Mouse (Mus musculus): ENCODE results near the gene Ficd.

The Ficd gene

DNA sequence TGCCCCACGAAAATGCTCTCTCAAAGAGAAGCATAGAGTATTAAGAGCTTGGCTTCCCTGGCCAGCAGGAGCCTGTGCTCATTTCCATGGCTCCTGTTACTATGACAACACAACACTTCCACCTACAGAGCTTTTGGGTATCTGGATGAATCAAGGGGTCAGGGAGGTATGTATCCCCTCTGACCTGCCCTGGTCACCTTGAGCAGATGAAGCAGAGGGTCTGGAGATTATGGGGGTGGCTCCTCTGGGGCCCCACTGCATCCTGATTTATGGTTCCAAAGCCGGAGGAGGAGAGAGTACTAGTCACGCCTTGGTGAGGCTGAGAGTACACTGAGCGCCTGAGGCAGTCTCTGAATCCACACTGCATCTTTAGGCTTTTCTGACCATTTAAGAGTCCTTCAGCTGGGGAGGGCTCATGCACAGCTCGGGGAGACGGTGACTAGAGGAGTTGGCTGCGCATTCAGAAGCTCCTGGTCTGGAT lies 4.9 kb upstream of the Ficd start:
- no peak for DNase-seq (ENCODE audit: low read depth, low spot score)

- DNase-seq (ENCODE audit: low read depth, low spot score), result no peak
Observed at GRCm38 (mm10) chr5:113731174-113731573, 4.4 kb upstream of the Ficd start.

GRCm38 (mm10) chr5:113732182-113732581 lies 3.4 kb upstream of the Ficd start:
- DNase-seq (ENCODE audit: low read depth, low spot score), result peak; percentile 51

- no peak for DNase-seq (ENCODE audit: low read depth, low spot score)
Observed at GRCm38 (mm10) chr5:113734376-113734775, 1.2 kb upstream of the Ficd start.

- DNase-seq (ENCODE audit: low read depth, low spot score), result no peak
Observed at GRCm38 (mm10) chr5:113735023-113735344, 619 bp upstream of the Ficd start.

- no peak for DNase-seq (ENCODE audit: low read depth, low spot score)
Observed at GRCm38 (mm10) chr5:113736113-113736502, 505 bp downstream of the Ficd start.

DNA sequence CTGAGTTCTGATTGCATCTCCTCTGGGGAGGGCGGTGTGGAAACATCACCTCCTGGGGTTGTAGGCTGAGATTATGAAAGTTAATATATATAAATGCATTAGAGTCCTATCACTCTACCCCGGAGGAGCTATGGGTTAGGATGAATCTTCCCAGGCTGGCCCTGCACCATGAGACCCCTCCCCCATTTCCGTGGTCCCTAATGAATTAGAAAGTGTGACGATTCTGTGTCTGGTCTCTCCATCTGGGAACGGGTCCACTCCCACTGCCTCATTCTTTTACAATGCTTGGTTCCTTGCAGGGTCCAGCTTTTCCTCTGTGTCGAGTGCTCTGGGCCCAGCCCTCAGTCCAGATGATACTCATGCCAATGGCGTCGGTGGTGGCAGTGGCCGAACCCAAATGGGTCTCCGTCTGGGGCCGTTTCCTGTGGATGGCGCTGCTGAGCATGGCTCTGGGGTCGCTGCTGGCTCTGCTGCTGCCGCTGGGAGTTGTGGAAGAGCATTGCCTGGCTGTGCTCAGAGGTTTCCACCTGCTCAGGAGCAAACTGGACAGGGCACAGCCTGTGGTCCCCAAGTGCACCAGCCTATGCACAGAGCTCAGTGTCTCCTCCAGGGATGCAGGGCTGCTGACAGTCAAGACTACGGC lies 1.0 kb downstream of the Ficd start:
- no peak for DNase-seq (ENCODE audit: low read depth, low spot score)

GRCm38 (mm10) chr5:113737607-113738237 lies 2.1 kb downstream of the Ficd start:
- no peak for DNase-seq (ENCODE audit: low read depth, low spot score)

GRCm38 (mm10) chr5:113747629-113748028 lies 12.0 kb downstream of the Ficd start:
- DNase-seq (ENCODE audit: low read depth, low spot score), result no peak

- no peak for DNase-seq (ENCODE audit: low read depth, low spot score)
Observed at GRCm38 (mm10) chr5:113748556-113749331, 13.1 kb downstream of the Ficd start.

DNA sequence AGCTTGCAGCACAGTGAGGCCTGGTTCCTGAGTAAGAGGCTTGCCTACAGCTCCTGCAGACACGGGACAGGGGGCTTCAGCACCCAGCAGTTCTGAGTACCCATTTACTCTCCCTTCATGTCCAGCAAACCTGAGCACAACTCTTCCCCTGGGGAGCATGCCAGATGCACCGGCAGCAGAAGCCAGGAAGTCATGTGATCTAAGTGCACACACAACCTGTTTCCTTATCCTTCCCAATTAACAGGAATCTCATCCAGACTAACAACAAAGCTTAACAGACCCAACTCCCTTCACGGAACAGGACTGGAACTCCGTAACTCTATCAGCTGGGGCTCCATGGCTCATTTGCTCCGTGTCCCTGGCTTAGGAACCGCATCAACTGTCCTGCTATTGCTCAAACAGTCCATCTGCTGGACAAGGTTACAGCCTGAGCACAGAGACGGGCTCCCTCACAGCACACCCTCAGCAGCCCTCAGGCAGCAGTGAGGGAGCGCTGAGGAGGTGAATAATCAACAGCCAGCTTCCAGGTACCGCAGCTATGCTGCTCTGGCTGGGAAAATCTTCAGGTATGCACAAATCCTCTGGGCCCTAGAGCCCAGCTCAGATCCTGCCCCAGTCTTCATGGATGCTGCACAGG lies 16.0 kb downstream of the Ficd start:
- no peak for DNase-seq (ENCODE audit: low read depth, low spot score)

DNA sequence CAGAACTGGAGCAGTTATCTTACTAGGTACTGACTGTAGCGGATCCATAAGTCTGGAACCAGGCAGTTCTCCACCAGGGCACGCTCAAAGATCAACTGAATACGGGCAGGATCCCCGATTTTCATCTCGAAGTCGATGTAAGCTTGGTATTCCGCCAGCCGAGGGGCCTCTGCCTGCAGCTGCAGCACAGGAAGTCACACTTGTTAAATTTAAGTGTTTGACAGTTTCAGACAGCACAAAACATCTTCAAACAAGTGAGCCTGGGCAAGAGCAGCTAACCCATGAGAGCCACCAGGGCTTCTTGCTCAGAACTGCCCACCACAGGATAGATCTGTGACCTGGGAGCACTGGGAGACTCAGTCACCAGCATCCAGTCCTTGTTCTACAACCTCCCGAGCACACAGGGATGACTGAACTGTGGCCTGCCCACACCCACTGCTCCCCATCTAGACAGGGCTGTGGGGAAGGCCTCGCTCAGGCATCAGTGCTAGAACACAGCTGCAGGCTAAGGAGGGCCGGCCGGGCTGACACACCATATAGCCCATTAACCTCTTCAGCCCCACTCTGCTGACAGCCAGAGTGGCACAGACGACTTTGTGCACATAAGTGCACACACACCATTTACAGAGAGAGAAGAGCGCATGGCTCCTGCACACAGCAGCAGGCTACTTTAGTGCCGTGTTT lies 19.9 kb downstream of the Ficd start:
- DNase-seq (ENCODE audit: low read depth, low spot score), result no peak

DNA sequence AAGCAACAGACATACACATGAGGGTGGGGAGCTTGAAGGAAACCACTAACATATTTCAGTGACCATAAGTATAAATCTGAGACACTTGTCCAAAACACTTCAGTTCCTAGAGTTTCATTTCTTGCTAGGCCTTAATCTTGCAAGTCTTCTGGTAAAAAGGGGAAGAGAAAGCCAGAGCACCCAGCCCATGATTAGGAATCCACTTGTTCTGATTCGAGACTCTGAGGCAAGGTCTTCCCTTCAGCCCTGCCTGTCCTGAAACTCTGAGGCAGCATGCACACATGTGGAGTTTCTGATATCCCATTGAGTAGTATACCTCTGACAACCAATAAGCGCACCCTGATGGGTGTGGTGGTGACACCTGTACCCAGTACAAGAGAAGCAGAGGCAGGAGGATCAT lies 26.0 kb downstream of the Ficd start:
- DNase-seq (ENCODE audit: low read depth, low spot score), result no peak

GRCm38 (mm10) chr5:113764426-113764825 lies 28.8 kb downstream of the Ficd start:
- no peak for DNase-seq (ENCODE audit: low read depth, low spot score)

DNA sequence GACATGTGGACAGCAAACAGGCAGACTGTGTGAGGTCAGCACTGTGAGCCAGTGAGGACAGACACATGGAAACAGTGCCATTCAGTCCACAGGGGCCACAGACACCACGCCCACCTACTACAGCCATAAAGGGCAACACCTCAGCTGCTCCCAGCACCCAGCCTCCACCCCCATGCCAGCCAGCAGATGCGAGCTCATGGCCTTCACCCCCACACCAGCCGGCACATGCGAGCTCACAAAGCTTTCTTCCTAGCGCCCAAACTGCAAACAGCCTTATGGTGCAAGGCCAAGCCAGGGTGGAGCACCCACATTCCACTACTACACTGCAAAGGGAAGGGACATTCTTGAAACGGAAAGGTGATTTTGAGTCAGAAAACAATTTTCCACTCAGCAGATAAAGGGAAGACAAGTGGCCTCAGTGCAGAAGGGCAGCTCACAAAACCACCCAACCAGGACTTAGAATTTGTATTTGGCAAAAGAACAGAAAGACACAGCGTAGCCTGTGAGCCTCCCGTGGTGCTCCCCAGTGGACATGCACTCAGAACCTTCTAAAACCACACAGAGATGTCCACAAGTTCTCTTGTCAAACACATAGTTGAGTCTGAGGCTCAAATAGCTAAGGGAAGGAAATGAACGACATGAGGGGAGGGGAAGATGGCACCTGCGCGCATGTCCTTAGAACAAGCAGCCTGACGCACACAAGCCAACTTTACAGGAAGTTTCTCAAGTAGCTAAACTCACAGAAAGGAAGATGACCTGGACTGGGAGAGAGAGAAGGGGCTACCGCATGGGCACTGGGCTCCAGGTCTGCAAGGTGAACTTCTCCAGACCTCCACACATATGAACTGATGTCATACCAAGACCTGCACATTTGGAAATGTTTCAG lies 30.3 kb downstream of the Ficd start:
- DNase-seq (ENCODE audit: low read depth, low spot score), result no peak

DNA sequence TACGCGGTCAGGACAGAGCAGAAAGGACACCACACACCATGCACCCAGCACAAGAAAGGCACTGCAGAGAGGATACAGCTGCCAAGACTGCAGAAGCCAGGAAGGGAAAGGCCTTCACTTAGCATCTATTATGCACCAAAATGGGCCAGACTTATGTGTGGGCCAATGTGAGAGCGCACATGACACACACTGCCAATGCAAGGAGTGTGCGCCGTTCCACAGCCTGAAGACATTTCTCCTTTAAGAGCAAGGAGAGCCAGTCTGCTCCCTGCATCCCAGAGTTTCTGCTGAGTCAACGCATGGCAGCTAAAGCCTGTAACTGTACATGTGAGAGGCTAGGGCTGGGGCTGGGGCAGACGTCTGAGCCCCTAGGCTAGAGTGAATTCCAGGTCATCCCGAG lies 33.2 kb downstream of the Ficd start:
- no peak for DNase-seq (ENCODE audit: low read depth, low spot score)

- DNase-seq (ENCODE audit: low read depth, low spot score), result peak; percentile 92
Observed at GRCm38 (mm10) chr5:113771213-113772162, 35.9 kb downstream of the Ficd start.

- peak; percentile 98 for DNase-seq (ENCODE audit: low read depth, low spot score)
Observed at GRCm38 (mm10) chr5:113772450-113772895, 36.9 kb downstream of the Ficd start, which contains the start of the genes Sart3 and Iscu. Gene Sart3 (minus strand): TSS chr5:113772510. Gene Iscu (plus strand): TSS chr5:113772748.

DNA sequence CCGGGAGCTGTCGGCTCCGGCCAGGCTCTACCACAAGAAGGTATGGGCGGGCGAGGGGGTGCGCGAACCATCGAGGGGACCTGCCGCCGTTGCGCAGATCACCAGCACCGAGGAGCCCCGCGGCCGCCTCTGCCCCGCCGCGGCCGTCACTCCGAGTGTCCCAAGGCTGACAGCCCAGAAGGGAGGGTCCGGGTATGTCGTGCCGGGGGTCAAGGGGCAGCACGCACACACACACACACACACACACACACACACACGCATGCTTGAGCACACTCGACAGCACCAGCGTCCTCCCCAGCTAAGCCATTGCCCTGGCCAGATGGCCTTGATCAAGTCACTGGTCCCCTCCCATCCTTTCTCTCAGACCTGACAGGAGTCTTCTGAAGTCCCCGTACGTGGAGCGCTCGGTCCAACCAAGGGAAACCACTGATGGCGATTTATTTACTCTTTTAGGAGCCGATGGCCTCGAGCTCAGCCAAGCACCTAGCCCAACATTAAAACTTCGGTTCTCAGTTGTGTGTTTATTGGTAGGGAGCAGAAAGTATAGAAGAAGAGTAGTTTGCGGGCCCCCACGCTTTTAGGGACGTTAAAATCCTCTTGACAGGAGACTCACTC lies 37.4 kb downstream of the Ficd start:
- no peak for DNase-seq (ENCODE audit: low read depth, low spot score)
